In genomic region chr11:76640231-76640630, GRCm38 (mm10) we compare ENCODE assay signal across 21 mouse cellular contexts. TPM values are rescaled to one million over a fixed set of nuclear protein-coding genes. Genes with fewer than 3 reads are reported as not detected.
"Had no signal": no experiment of that assay in that cellular context is flagged by ENCODE, and none has a peak within 500 bp of the region (broad histone marks: within the 10 kb centered on the region; RNA-seq: fewer than 3 reads in every experiment).

No protein-coding gene starts in this region.

- H3K9ac ChIP-seq: lung, embryonic 15.5 days; midbrain, embryonic 13.5 days; midbrain, embryonic 15.5 days; neural tube, embryonic 12.5 days; stomach, embryonic 15.5 days had no signal

- H3K36me3 ChIP-seq: lung, embryonic 15.5 days; midbrain, embryonic 13.5 days; midbrain, embryonic 15.5 days; neural tube, embryonic 12.5 days; stomach, embryonic 15.5 days had no signal

- H3K27ac ChIP-seq: lung, embryonic 15.5 days; macrophage; midbrain, embryonic 13.5 days; midbrain, embryonic 15.5 days; neural tube, embryonic 12.5 days; stomach, embryonic 15.5 days; stomach, postnatal 0 days had no signal

- H3K4me1 ChIP-seq: lung, embryonic 15.5 days; megakaryocyte, embryonic 14.5 days; stomach, embryonic 15.5 days had no signal

- H3K4me2 ChIP-seq: lung, embryonic 15.5 days; midbrain, embryonic 11.5 days; midbrain, embryonic 13.5 days; midbrain, embryonic 15.5 days; neural tube, embryonic 12.5 days; stomach, embryonic 15.5 days had no signal

- ATAC-seq: lung, postnatal 0 days; midbrain, embryonic 13.5 days; midbrain, embryonic 15.5 days had no signal

- H3K27me3 ChIP-seq: midbrain, embryonic 13.5 days; midbrain, embryonic 15.5 days; neural tube, embryonic 12.5 days had no signal

- H3K4me3 ChIP-seq: lung, embryonic 15.5 days; megakaryocyte, embryonic 14.5 days; midbrain, embryonic 13.5 days; midbrain, embryonic 15.5 days; neural tube, embryonic 12.5 days; stomach, embryonic 15.5 days had no signal

- DNase-seq: lung, adult 2 months; lung, postnatal 14 days; lung, postnatal 36 days; right cerebral cortex, postnatal 14 days; thymus, adult 2 months; thymus, postnatal 14 days; thymus, postnatal 36 days had no signal

- H3K9me3 ChIP-seq: lung, embryonic 15.5 days; midbrain, embryonic 13.5 days; midbrain, embryonic 15.5 days; neural tube, embryonic 12.5 days; stomach, embryonic 15.5 days had no signal

RNA-seq across cellular contexts. Expression of gene Bhlha9, which starts 32.0 kb away (rescaled TPM):
- total RNA-seq: megakaryocyte progenitor cell, adult 5-6 weeks; monocyte, adult 5-6 weeks; neutrophil, adult 5-6 weeks had no signal
- polyA plus RNA-seq: lung, adult 2 months; lung, embryonic 15.5 days; lung, postnatal 0 days; macrophage; midbrain, embryonic 11.5 days; spleen, adult 2 months; stomach, postnatal 0 days; thymus, adult 2 months had no signal

RNA-seq across cellular contexts. Expression of gene Trarg1, which starts 39.4 kb away (rescaled TPM):
- total RNA-seq: megakaryocyte progenitor cell, adult 5-6 weeks; monocyte, adult 5-6 weeks; neutrophil, adult 5-6 weeks had no signal
- polyA plus RNA-seq: macrophage had no signal
